Mouse (Mus musculus) lung, postnatal 0 days (tissue): ENCODE data around the gene Sorcs3.

Source experiments
- CTCF ChIP-seq: IDR thresholded peaks from 2 replicates; pipeline ENCODE4 v1.5.1; 2016; ENCODE audit warnings: antibody characterized with exemption, mild to moderate bottlenecking
- EP300 ChIP-seq: IDR thresholded peaks from 2 replicates; pipeline ENCODE4 v1.6.1; 2016; ENCODE audit warnings: antibody characterized with exemption, mild to moderate bottlenecking, control low read depth

- TF ChIP-seq CTCF = no peak
- TF ChIP-seq EP300 = no peak
These were observed 609.2 kb downstream of the Sorcs3 start for GRCm38 (mm10) chr19:48815064-48815463.
